Mouse (Mus musculus): Measurements from ENCODE around the gene Cd7. TPM values are rescaled to one million over a fixed set of nuclear protein-coding genes. Genes with fewer than 3 reads are reported as not detected.
"Not testable (repeated sequence)": the region's sequence is repeated elsewhere in the genome, so short reads cannot be mapped to it uniquely, and the experiment has no call there.

Cd7 gene
- total RNA-seq, 2 experiments from 2014 or later = 0.29 TPM; not detected in 1

GRCm38 (mm10) chr11:121051793-121052192 lies 12.6 kb upstream of the Cd7 start:
- peak; percentile 17 to 21 for DNase-seq
- intact Hi-C loops (cut with DNase I) = no loop called here

GRCm38 (mm10) chr11:121049840-121050239 lies 10.6 kb upstream of the Cd7 start:
- intact Hi-C loops (cut with DNase I) = no loop called here

GRCm38 (mm10) chr11:121047826-121048399 lies 8.7 kb upstream of the Cd7 start:
- intact Hi-C loops (cut with DNase I) = no loop called here
- no peak for DNase-seq

More at GRCm38 (mm10) chr11:121049840-121050239, 10.6 kb upstream of the Cd7 start:
- DNase-seq = no peak

- intact Hi-C loops (cut with DNase I) = no loop called here
- no peak for DNase-seq
Observed at GRCm38 (mm10) chr11:121045286-121045685, 6.1 kb upstream of the Cd7 start.

- DNase-seq; intact Hi-C loops (cut with DNase I): not testable (repeated sequence)
Observed at GRCm38 (mm10) chr11:121043025-121043424, 3.8 kb upstream of the Cd7 start.

GRCm38 (mm10) chr11:121042480-121042879 lies 3.3 kb upstream of the Cd7 start:
- intact Hi-C loops (cut with DNase I) = no loop called here
- DNase-seq = no peak

- intact Hi-C loops (cut with DNase I) = loop anchor here (1.0 to 2.0 kb wide), 3 partner anchors 23 to 321 kb away; no protein-coding TSS in a partner anchor
- no peak for DNase-seq
Observed at GRCm38 (mm10) chr11:121041636-121042035, 2.4 kb upstream of the Cd7 start.

- peak; percentile 82 to 91 for DNase-seq
- intact Hi-C loops (cut with DNase I) = loop anchor here (1.0 to 2.0 kb wide), 3 partner anchors 22 to 321 kb away; no protein-coding TSS in a partner anchor
Observed at GRCm38 (mm10) chr11:121041212-121041611, 2.0 kb upstream of the Cd7 start.

GRCm38 (mm10) chr11:121038366-121039240 lies 615 bp downstream of the Cd7 start:
- intact Hi-C loops (cut with DNase I) = no loop called here
- no peak for DNase-seq

GRCm38 (mm10) chr11:121033118-121033517 lies 6.1 kb downstream of the Cd7 start:
- no peak for DNase-seq
- intact Hi-C loops (cut with DNase I) = no loop called here

- intact Hi-C loops (cut with DNase I) = no loop called here
- no peak for DNase-seq
Observed at GRCm38 (mm10) chr11:121027259-121027658, 12.0 kb downstream of the Cd7 start.

- intact Hi-C loops (cut with DNase I) = no loop called here
- DNase-seq = no peak
Observed at GRCm38 (mm10) chr11:121024163-121024562, 15.1 kb downstream of the Cd7 start.

- intact Hi-C loops (cut with DNase I) = loop anchor here (2.0 kb wide), 2 partner anchors 21 to 183 kb away; no protein-coding TSS in a partner anchor
- DNase-seq = no peak
Observed at GRCm38 (mm10) chr11:121019501-121019900, 19.7 kb downstream of the Cd7 start.

- intact Hi-C loops (cut with DNase I) = loop anchor here (2.0 kb wide), 2 partner anchors 23 to 185 kb away; no protein-coding TSS in a partner anchor
Observed at GRCm38 (mm10) chr11:121017703-121018102, 21.5 kb downstream of the Cd7 start.

GRCm38 (mm10) chr11:121015472-121015871 lies 23.7 kb downstream of the Cd7 start:
- no peak for DNase-seq
- intact Hi-C loops (cut with DNase I) = no loop called here

More at GRCm38 (mm10) chr11:121017703-121018102, 21.5 kb downstream of the Cd7 start:
- DNase-seq = peak; percentile 68 to 78

- intact Hi-C loops (cut with DNase I) = no loop called here
Observed at GRCm38 (mm10) chr11:121014896-121015300, 24.3 kb downstream of the Cd7 start.

GRCm38 (mm10) chr11:121013656-121014055 lies 25.6 kb downstream of the Cd7 start:
- DNase-seq = no peak
- intact Hi-C loops (cut with DNase I) = no loop called here

More at GRCm38 (mm10) chr11:121014896-121015300, 24.3 kb downstream of the Cd7 start:
- DNase-seq = peak; percentile 61 to 68

GRCm38 (mm10) chr11:121010044-121010755 lies 29.0 kb downstream of the Cd7 start:
- DNase-seq = no peak
- intact Hi-C loops (cut with DNase I) = no loop called here

- DNase-seq = no peak
- intact Hi-C loops (cut with DNase I) = no loop called here
Observed at GRCm38 (mm10) chr11:121006184-121006583, 33.0 kb downstream of the Cd7 start.

- intact Hi-C loops (cut with DNase I) = no loop called here
- DNase-seq = no peak
Observed at GRCm38 (mm10) chr11:121004281-121004680, 34.9 kb downstream of the Cd7 start.

- intact Hi-C loops (cut with DNase I) = no loop called here
- DNase-seq = peak; percentile 34 to 44
Observed at GRCm38 (mm10) chr11:121001966-121002365, 37.3 kb downstream of the Cd7 start.

Measured in heart, postnatal 14 days (tissue).